Mouse (Mus musculus) ES-E14 (cell line): ENCODE measurements around the gene Gbx1.

Experiments used
- HCFC1 ChIP-seq: IDR thresholded peaks from 2 replicates; pipeline ENCODE4 v1.6.1; 2012; ENCODE audit warnings: low read length, inconsistent platforms, borderline replicate concordance; ENCODE audit not compliant: insufficient read depth
- MAFK ChIP-seq: IDR thresholded peaks from 2 replicates; pipeline ENCODE4 v1.6.1; 2014; ENCODE audit warnings: mild to moderate bottlenecking, low read depth, low read length, inconsistent platforms; ENCODE audit not compliant: insufficient read depth
- ZC3H11A ChIP-seq: IDR thresholded peaks from 2 replicates; pipeline ENCODE4 v1.6.1; 2012; ENCODE audit warnings: low read depth, mild to moderate bottlenecking, inconsistent platforms, low read length, borderline replicate concordance

DNA sequence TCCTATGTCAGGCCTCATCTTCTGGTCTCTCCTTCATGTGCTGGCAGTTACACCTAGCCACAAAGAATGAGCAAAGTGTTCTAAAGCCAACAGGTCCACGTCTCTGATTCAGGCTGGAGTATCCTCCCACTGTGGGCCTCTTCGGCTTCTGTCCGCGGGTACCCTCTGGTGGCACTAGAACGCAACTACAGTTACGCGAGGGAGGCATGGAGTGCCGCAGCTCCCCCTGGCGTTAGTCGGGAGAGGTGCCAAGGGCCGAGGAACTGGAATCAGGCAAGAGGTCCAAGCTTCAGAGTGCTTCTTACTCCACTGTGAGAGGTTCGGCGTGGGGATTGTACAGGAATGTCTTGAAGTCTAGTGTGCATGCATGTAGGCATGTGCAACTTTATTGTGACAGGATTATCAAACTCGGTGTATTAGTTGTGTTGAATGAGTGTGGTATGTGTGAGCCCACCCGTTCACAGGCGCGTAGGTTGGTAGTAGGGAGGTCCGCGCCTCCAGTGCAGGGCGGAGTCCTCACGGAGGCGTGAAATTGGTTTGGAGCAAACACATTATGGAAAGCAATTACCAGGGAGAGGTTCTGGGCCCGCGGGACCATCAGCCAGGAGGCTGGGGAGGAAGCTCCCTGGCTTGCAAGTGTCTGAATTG lies 3.2 kb upstream of the Gbx1 start:
- no peak; the same call in 1 of the 2 replicates for TF ChIP-seq HCFC1
- no peak for TF ChIP-seq MAFK
- TF ChIP-seq ZC3H11A: no peak
